Mouse (Mus musculus): ENCODE results near the gene Pphln1.

Gene Pphln1

DNA sequence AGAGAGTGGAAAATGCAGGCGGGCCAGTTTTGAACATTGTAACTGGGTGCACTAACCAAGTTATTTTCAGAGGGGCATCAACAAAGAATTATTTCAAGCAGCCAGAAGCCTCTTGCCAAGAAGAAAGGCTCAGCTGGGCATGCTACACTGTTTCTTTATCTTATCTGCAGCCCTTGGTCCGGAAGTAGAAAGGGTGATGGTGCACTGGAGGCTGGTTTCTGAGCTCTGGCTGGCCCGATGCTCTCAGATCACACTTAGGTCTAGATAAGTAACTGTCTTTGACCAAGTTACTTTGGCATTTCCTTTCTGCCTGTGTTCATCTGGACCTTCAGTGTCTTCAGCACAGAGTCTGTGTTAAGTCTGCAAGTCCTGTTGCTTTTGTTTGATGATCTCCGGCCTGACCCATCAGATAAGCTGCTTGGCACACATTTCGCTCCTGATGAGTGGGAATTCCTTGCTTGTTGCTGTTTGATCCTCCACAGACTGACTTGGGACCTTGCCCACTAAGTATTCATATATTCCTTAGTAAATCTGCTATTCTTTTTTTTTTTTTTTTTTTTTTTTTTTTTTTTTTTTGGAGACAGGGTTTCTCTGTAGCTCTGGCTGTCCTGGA, 127.3 kb downstream of the Pphln1 start:
- in situ Hi-C loops (cut with MboI; ENCODE audit: unreplicated experiment in 2 of 2) = no loop called here

- in situ Hi-C loops (cut with MboI; ENCODE audit: unreplicated experiment in 2 of 2) = no loop called here
Observed at GRCm38 (mm10) chr15:93529831-93530702, 131.9 kb downstream of the Pphln1 start.

GRCm38 (mm10) chr15:93530703-93531032, 132.5 kb downstream of the Pphln1 start:
- in situ Hi-C loops (cut with MboI; ENCODE audit: unreplicated experiment in 2 of 2) = no loop called here

- in situ Hi-C loops (cut with MboI; ENCODE audit: unreplicated experiment in 2 of 2) = no loop called here
Observed at GRCm38 (mm10) chr15:93536191-93536590, 138.0 kb downstream of the Pphln1 start.

DNA sequence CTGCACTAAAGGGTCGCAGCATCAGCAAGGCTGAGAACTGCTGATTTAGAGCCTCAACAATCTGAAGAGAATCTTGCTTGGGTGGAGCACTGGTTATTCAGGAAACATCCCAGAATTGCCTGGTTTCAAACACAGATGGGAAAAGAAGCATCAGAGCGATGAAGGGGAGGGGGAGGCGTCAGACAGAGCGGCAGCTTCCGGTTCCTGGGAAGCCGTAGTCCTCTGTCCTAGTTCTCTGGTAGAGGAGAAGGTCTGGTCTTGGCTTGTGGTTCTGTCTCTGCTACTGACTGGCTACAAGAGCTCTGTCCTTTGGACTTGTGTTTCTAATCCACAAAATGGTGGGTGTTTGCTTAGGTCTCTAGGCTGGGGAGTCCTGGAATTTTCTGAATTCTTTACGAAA, 139.6 kb downstream of the Pphln1 start:
- in situ Hi-C loops (cut with MboI; ENCODE audit: unreplicated experiment in 2 of 2) = no loop called here

- in situ Hi-C loops (cut with MboI; ENCODE audit: unreplicated experiment in 2 of 2) = no loop called here
Observed at GRCm38 (mm10) chr15:93538551-93539205, 140.5 kb downstream of the Pphln1 start.

GRCm38 (mm10) chr15:93539415-93539814, 141.3 kb downstream of the Pphln1 start:
- in situ Hi-C loops (cut with MboI; ENCODE audit: unreplicated experiment in 2 of 2) = no loop called here

All from v-Abl transformed pro-B cells (cell line).